Mouse (Mus musculus) mature B cell (primary cell): Measurements from ENCODE around the gene Polr3h.

Experiments
- in situ Hi-C: fragments of 300-500 bp; cut with MboI; formaldehyde crosslinking; loops from 2 replicates; pipeline ENCODE4 v1.14.3; 2019

Gene Polr3h

DNA sequence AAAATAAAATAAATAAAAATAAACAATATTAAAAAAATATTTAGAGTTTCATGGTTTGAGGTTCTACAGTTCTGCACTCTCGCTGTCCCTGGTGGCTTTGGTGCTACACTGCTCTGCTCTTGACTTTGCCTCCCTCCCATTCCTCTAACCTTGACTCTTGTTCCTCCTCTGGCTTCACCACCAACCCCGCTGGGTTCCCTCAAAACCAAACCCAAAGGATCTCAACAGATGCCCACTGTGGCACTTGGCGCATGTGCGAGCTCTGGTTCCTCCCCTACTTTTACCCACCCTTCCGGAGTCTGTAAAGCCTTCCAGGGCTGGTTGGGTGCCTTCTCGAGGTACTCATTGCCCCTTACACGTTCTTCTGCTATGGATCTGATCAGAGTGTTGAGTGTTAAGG is 83.8 kb downstream of the Polr3h start:
- in situ Hi-C loops, result no loop called here

DNA sequence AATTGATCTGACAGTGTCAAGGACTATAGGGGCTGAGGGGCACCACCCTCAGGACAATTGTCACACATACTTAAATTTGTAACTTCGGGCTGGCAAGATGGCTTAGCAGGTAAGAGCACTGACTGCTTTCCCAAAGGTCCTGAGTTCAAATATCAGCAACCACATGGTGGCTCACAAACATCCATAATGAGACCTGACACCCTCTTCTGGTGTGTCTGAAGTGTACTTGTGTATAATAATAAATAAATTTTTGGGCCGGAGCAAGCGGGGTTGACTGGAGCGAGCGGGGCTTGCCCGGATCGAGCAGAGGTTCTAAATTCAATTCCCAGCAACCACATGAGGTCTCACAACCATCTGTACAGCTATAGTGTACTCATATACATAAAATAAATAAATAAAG is 85.7 kb downstream of the Polr3h start:
- in situ Hi-C loops, result no loop called here

DNA sequence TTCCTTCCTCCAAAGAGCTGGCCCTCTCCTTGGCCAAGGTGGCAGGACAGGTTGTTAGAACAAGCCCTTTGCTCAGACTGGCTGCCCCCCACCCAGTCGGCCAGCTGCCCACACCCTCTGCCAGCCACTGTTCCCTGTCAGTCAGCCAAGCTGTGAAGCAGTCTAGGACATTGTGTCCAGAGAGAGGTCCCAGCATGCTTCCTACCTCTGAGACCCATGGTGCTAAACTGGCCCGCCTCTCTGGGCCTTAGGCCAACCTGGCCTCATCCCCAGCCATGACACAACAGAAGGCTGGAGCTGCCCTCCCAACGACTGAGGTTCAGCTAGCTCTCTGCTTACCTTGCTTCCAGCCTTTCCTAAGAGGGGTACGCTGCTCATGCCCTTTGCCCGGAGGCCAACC is 86.4 kb downstream of the Polr3h start:
- in situ Hi-C loops, result no loop called here

DNA sequence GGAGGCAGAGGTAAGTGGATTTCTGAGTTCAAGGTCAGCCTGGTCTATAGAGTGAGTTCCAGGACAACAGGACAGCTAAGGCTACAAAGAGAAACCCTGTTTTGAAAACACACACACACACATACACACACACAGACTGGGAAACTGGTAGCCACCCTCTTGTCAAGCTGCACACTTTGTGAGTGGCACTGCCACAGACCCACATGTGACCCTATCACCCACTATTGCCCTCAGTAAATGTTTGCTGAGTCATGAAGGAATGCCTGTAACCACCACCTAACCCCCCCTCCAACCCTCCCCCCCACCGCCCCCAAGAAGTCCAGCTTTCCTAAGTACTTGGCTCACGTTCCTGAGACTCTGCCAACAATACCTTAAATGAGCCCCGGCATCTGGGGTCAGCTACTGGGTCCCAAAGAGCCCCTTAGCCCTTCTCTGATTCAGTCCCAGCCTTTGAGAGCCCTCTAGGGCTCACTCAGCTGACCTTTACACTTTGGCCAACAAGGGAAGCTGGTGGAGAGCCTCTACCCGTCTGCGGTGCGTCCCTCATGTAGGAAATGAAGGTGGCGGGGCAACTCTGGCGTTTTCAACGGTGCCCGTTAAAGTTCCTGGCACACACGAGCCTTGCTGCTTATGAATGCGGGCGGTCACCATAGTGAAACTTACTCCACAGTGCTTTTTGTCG is 87.3 kb downstream of the Polr3h start:
- in situ Hi-C loops, result no loop called here
